Mouse (Mus musculus): ENCODE measurements around the gene A830031A19Rik.

DNA sequence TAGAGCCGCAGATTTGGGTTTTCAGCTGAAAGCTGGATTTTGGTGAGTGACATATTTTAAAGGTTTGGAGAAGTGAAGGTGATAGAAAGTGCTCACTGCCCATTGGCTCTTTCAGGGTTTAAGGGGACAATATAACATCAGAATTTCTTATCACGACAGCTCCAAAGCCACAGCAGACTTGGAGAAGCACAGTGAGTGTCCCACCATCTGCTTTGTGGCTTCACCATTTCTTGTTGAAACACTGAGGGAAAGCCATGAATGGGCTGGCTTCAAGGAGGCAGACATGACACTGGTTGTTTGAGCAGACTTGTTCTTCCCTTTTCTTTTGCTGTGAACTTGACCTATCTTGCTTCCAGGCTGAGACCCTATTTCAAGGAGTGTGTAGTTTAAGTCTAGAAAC lies 49.1 kb upstream of the A830031A19Rik start:
- TF ChIP-seq POLR2A (IDR thresholded peaks at IDR 0.05; ENCODE audit: insufficient read depth, low read depth, low read length) = no peak
- TF ChIP-seq CTCF (IDR thresholded peaks at IDR 0.05; ENCODE audit: insufficient read depth, low read depth, low read length) = no peak
